Mouse (Mus musculus) CD4-positive helper T cell, adult 2 months (primary cell): ENCODE measurements around the gene Scn7a.

Source experiments
- DNase-seq: peaks from one replicate; pipeline ENCODE4 v3.0.0-alpha.2; 2012; ENCODE audit warnings: low read depth, missing footprints, low spot score

Scn7a gene

GRCm38 (mm10) chr2:66784765-66785164 lies at the start of gene Scn7a:
Gene Scn7a (minus strand): TSS chr2:66784914.
- no peak for DNase-seq

GRCm38 (mm10) chr2:66827729-66828128 lies 43.0 kb upstream of the Scn7a start:
- no peak for DNase-seq

- no peak for DNase-seq
These were observed 35.3 kb upstream of the Scn7a start for GRCm38 (mm10) chr2:66819862-66820559.

- no peak for DNase-seq
These were observed 15.0 kb upstream of the Scn7a start for GRCm38 (mm10) chr2:66799676-66800249.

- no peak for DNase-seq
These were observed 12.8 kb upstream of the Scn7a start for GRCm38 (mm10) chr2:66797493-66797892.

GRCm38 (mm10) chr2:66791629-66792028 lies 6.9 kb upstream of the Scn7a start:
- no peak for DNase-seq

- DNase-seq: no peak
These were observed 3.8 kb downstream of the Scn7a start for GRCm38 (mm10) chr2:66780884-66781283.

GRCm38 (mm10) chr2:66767980-66768379 lies 16.7 kb downstream of the Scn7a start:
- no peak for DNase-seq

GRCm38 (mm10) chr2:66765170-66765569 lies 19.5 kb downstream of the Scn7a start:
- no peak for DNase-seq

- DNase-seq: no peak
These were observed 21.8 kb downstream of the Scn7a start for GRCm38 (mm10) chr2:66762905-66763304.

GRCm38 (mm10) chr2:66728002-66728401 lies 56.7 kb downstream of the Scn7a start:
- DNase-seq: no peak

GRCm38 (mm10) chr2:66727585-66727974 lies 57.1 kb downstream of the Scn7a start:
- no peak for DNase-seq

GRCm38 (mm10) chr2:66726878-66727584 lies 57.7 kb downstream of the Scn7a start:
- no peak for DNase-seq

- DNase-seq: no peak
These were observed 72.6 kb downstream of the Scn7a start for GRCm38 (mm10) chr2:66712071-66712470.

GRCm38 (mm10) chr2:66692300-66692699 lies 92.4 kb downstream of the Scn7a start:
- DNase-seq: no peak

GRCm38 (mm10) chr2:66661988-66662387 lies 122.7 kb downstream of the Scn7a start:
- DNase-seq: no peak

- no peak for DNase-seq
These were observed 128.3 kb downstream of the Scn7a start for GRCm38 (mm10) chr2:66656430-66656829.

- no peak for DNase-seq
These were observed 129.3 kb downstream of the Scn7a start for GRCm38 (mm10) chr2:66655431-66655830.

GRCm38 (mm10) chr2:66644384-66644783 lies 140.3 kb downstream of the Scn7a start:
- no peak for DNase-seq

- no peak for DNase-seq
These were observed 149.9 kb downstream of the Scn7a start, which contains the start of gene Scn9a for GRCm38 (mm10) chr2:66634580-66635359. Gene Scn9a (minus strand): TSS chr2:66634962.

- DNase-seq: no peak
These were observed 152.0 kb downstream of the Scn7a start for GRCm38 (mm10) chr2:66632728-66633127.
